Mouse (Mus musculus) C2C12 (cell line): ENCODE measurements at regions not wholly inside any gene's neighbourhood (a gene's known extent, or its start where the extent isn't known, plus 50 kb on each side); places are given as distances from the start of the nearest gene placed in this dataset.

Experiments
- CEBPB ChIP-seq: IDR thresholded peaks from one replicate; pipeline ENCODE4 v1.6.1; 2011; ENCODE audit warnings: low read depth, mild to moderate bottlenecking, control low read depth, moderate library complexity
- CTCF ChIP-seq: IDR thresholded peaks from one replicate; pipeline ENCODE4 v1.5.1; 2011; ENCODE audit not compliant: control insufficient read depth, insufficient read depth, insufficient read length
- FOSL1 ChIP-seq: IDR thresholded peaks from one replicate; pipeline ENCODE4 v1.8.0; 2011; ENCODE audit warnings: mild to moderate bottlenecking, low read length; ENCODE audit not compliant: poor library complexity, insufficient read depth, severe bottlenecking
- MAX ChIP-seq: IDR thresholded peaks from one replicate; pipeline ENCODE4 v1.6.1; 2011; ENCODE audit warnings: mild to moderate bottlenecking, control low read depth
- MYOD1 ChIP-seq: IDR thresholded peaks from one replicate; pipeline ENCODE4 v1.6.1; 2011; ENCODE audit warnings: low read depth; ENCODE audit not compliant: control insufficient read depth, insufficient read length
- MYOG ChIP-seq: IDR thresholded peaks from one replicate; pipeline ENCODE4 v1.6.1; 2011; ENCODE audit not compliant: control insufficient read depth, insufficient read length; ENCODE audit errors: extremely low read depth
- USF1 ChIP-seq: IDR thresholded peaks from one replicate; pipeline ENCODE4 v1.6.1; 2011; ENCODE audit warnings: low read depth, mild to moderate bottlenecking, control low read depth, moderate library complexity

- TF ChIP-seq CTCF (no peak), MYOG (no peak), CEBPB (no peak), MYOD1 (no peak), MAX (no peak), USF1 (no peak), FOSL1 (no peak)
Observed at GRCm38 (mm10) chr8:126216391-126216790, 82.0 kb upstream of the Slc35f3 start.
